Mouse (Mus musculus) liver, postnatal 0 days (tissue): ENCODE measurements around the gene Cd82. TPM values are rescaled to one million over a fixed set of nuclear protein-coding genes. Genes with fewer than 3 reads are reported as not detected.

ENCODE experiments used
- ATAC-seq: fragments of 200-750 bp; cut with Nextera tagmentation; 2 replicates; pipeline ENCODE4 v1.8.0; 2017; ENCODE audit warnings: mild to moderate bottlenecking, moderate library complexity
- DNase-seq: peaks from one replicate; pipeline ENCODE4 v3.0.0-alpha.2; 2016
- H3K27ac ChIP-seq: fragments of 300-500 bp; sonication (generic); 2 replicates; pipeline ENCODE4 v1.5.1; 2014; ENCODE audit warnings: antibody characterized with exemption, moderate library complexity, mild to moderate bottlenecking, low read depth
- H3K27me3 ChIP-seq: fragments of 300-500 bp; sonication (generic); 2 replicates; pipeline ENCODE4 v1.6.1; 2014; ENCODE audit warnings: low read length, control low read depth, mixed read lengths; ENCODE audit not compliant: insufficient read depth
- H3K36me3 ChIP-seq: fragments of 300-500 bp; sonication (generic); replicated peaks from 2 replicates; pipeline ENCODE4 v1.6.1; 2014; ENCODE audit warnings: mild to moderate bottlenecking, control low read depth, low read length, moderate library complexity, mixed read lengths; ENCODE audit not compliant: insufficient read depth
- H3K4me1 ChIP-seq: fragments of 300-500 bp; sonication (generic); 2 replicates; pipeline ENCODE4 v1.6.1; 2014; ENCODE audit warnings: antibody characterized with exemption, mild to moderate bottlenecking, control low read depth; ENCODE audit not compliant: insufficient read depth
- H3K4me2 ChIP-seq: fragments of 300-500 bp; sonication (generic); 2 replicates; pipeline ENCODE4 v1.6.1; 2014; ENCODE audit warnings: low read depth, mild to moderate bottlenecking, low read length, moderate library complexity, mixed read lengths
- H3K4me3 ChIP-seq: fragments of 300-500 bp; sonication (generic); 2 replicates; pipeline ENCODE4 v1.5.1; 2014; ENCODE audit warnings: low read depth, low read length
- H3K9ac ChIP-seq: fragments of 300-500 bp; sonication (generic); replicated peaks from 2 replicates; pipeline ENCODE4 v1.6.1; 2014; ENCODE audit warnings: mild to moderate bottlenecking, moderate library complexity
- H3K9me3 ChIP-seq: fragments of 300-500 bp; sonication (generic); 2 replicates; pipeline ENCODE4 v1.6.1; 2016; ENCODE audit warnings: mild to moderate bottlenecking, control low read depth, low read length, mixed read lengths
- CTCF ChIP-seq: sonication (generic); IDR thresholded peaks from 2 replicates; pipeline ENCODE4 v1.5.1; 2016; ENCODE audit warnings: antibody characterized with exemption, low read depth
- EP300 ChIP-seq: IDR thresholded peaks from 2 replicates; pipeline ENCODE4 v1.6.1; 2016; ENCODE audit warnings: antibody characterized with exemption, low read depth, mild to moderate bottlenecking
- WGBS: fragments of 180-500 bp; shearing (Covaris S2); extraction: QIAGEN DNeasy Blood & Tissue Kit; methylation state at CpG from one replicate; pipeline ENCODE4 v1.1.7; 2014; ENCODE audit not compliant: insufficient replicate concordance; 5-methylcytosine and 5-hydroxymethylcytosine counted together
- microRNA-seq: library from miRNA; unstranded; fragments of <30 nt; microRNA quantifications from one replicate; pipeline ENCODE4, GENCODE M21; 2016
- polyA plus RNA-seq: library from polyadenylated mRNA; unstranded; fragments of >200 nt; fragmentation: Nextera tagmentation; extraction: Ambion mirVana; gene quantifications from 2 replicates; pipeline ENCODE4 v1.2.1, GENCODE M21; 2015

Gene Cd82
- polyA plus RNA-seq, 1 experiment from 2014 or later: 87.7 TPM

GRCm38 (mm10) chr2:93383831-93384230 lies 79.1 kb downstream of the Cd82 start:
- Histone ChIP-seq H3K27ac (no peak overlapping the region), H3K27me3 (no peaks in the 10 kb centered on the region), H3K4me3 (no peak overlapping the region), H3K9me3 (no peaks in the 10 kb centered on the region), H3K9ac (no peak overlapping the region), H3K4me1 (no peaks in the 10 kb centered on the region), H3K4me2 (no peak overlapping the region), H3K36me3 (no peaks in the 10 kb centered on the region)
- WGBS: 83% methylated on average over 5 of the region's 5 CpGs
- DNase-seq (no peak), ATAC-seq (no peak)
- no peak for TF ChIP-seq EP300
- TF ChIP-seq CTCF: no peak

- no peak overlapping the region for H3K27ac ChIP-seq
- H3K4me2 ChIP-seq: no peak overlapping the region
- DNase-seq (no peak), ATAC-seq (no peak)
- H3K9me3 ChIP-seq: no peaks in the 10 kb centered on the region
- no peak overlapping the region for H3K9ac ChIP-seq
- TF ChIP-seq CTCF (no peak), EP300 (no peak)
- WGBS: 38% methylated on average over 2 of the region's 2 CpGs
- no peaks in the 10 kb centered on the region for H3K27me3 ChIP-seq
- H3K36me3 ChIP-seq: no peaks in the 10 kb centered on the region
- H3K4me3 ChIP-seq: no peak overlapping the region
- no peaks in the 10 kb centered on the region for H3K4me1 ChIP-seq
These were observed 82.3 kb downstream of the Cd82 start for GRCm38 (mm10) chr2:93380680-93381089.

- TF ChIP-seq CTCF (no peak), EP300 (no peak)
- no peak overlapping the region for H3K27ac ChIP-seq
- no peaks in the 10 kb centered on the region for H3K4me1 ChIP-seq
- H3K9ac ChIP-seq: no peak overlapping the region
- H3K36me3 ChIP-seq: no peaks in the 10 kb centered on the region
- ATAC-seq: no peak
- no peak overlapping the region for H3K4me2 ChIP-seq
- no peaks in the 10 kb centered on the region for H3K9me3 ChIP-seq
- H3K27me3 ChIP-seq: no peaks in the 10 kb centered on the region
- no peak for DNase-seq
- 72% methylated on average over 15 of the region's 15 CpGs for WGBS
- H3K4me3 ChIP-seq: no peak overlapping the region
These were observed 85.1 kb downstream of the Cd82 start for GRCm38 (mm10) chr2:93377797-93378196.

- no peak for TF ChIP-seq EP300
- no peak for TF ChIP-seq CTCF
- Histone ChIP-seq H3K9me3 (no peaks in the 10 kb centered on the region), H3K4me2 (no peak overlapping the region), H3K4me3 (no peak overlapping the region), H3K4me1 (no peaks in the 10 kb centered on the region), H3K36me3 (no peaks in the 10 kb centered on the region), H3K27me3 (no peaks in the 10 kb centered on the region), H3K9ac (no peak overlapping the region), H3K27ac (no peak overlapping the region)
- WGBS: 84% methylated on average over 3 of the region's 3 CpGs
- DNase-seq (no peak), ATAC-seq (no peak)
These were observed 85.8 kb downstream of the Cd82 start for GRCm38 (mm10) chr2:93377157-93377556.

- H3K4me2 ChIP-seq: no peak overlapping the region
- 88% methylated on average over 10 of the region's 10 CpGs for WGBS
- H3K9ac ChIP-seq: no peak overlapping the region
- H3K9me3 ChIP-seq: no peaks in the 10 kb centered on the region
- no peak overlapping the region for H3K4me3 ChIP-seq
- TF ChIP-seq CTCF (no peak), EP300 (no peak)
- no peak overlapping the region for H3K27ac ChIP-seq
- no peaks in the 10 kb centered on the region for H3K36me3 ChIP-seq
- no peak for ATAC-seq
- DNase-seq: no peak
- no peaks in the 10 kb centered on the region for H3K27me3 ChIP-seq
- no peaks in the 10 kb centered on the region for H3K4me1 ChIP-seq
These were observed 90.1 kb downstream of the Cd82 start for GRCm38 (mm10) chr2:93372872-93373271.

- no peaks in the 10 kb centered on the region for H3K4me1 ChIP-seq
- TF ChIP-seq CTCF (no peak), EP300 (no peak)
- H3K27me3 ChIP-seq: no peaks in the 10 kb centered on the region
- H3K4me2 ChIP-seq: no peak overlapping the region
- no peaks in the 10 kb centered on the region for H3K9me3 ChIP-seq
- no peak overlapping the region for H3K4me3 ChIP-seq
- 24% methylated on average over 5 of the region's 6 CpGs for WGBS
- no peak overlapping the region for H3K27ac ChIP-seq
- no peak overlapping the region for H3K9ac ChIP-seq
- DNase-seq (no peak), ATAC-seq (no peak)
- no peaks in the 10 kb centered on the region for H3K36me3 ChIP-seq
These were observed 90.8 kb downstream of the Cd82 start for GRCm38 (mm10) chr2:93372097-93372571.

Small RNA genes within 50 kb of the gene (microRNA-seq; reads per million reads assigned to microRNA genes)
- gene Mir7001: not detected

Other genes with a start within 250 kb of the Cd82 start
- 2.6 and 2.8 TPM in 2 replicates for gene Tspan18, start 128.6 kb downstream of the Cd82 start, polyA plus RNA-seq
- not detected in 2 replicates for gene Gm10803, start 97.4 kb upstream of the Cd82 start, polyA plus RNA-seq
- 0.04 TPM in 1 of 2 replicates, not detected in the other for gene Alx4, start 179.2 kb upstream of the Cd82 start, polyA plus RNA-seq